In the genomic region with DNA sequence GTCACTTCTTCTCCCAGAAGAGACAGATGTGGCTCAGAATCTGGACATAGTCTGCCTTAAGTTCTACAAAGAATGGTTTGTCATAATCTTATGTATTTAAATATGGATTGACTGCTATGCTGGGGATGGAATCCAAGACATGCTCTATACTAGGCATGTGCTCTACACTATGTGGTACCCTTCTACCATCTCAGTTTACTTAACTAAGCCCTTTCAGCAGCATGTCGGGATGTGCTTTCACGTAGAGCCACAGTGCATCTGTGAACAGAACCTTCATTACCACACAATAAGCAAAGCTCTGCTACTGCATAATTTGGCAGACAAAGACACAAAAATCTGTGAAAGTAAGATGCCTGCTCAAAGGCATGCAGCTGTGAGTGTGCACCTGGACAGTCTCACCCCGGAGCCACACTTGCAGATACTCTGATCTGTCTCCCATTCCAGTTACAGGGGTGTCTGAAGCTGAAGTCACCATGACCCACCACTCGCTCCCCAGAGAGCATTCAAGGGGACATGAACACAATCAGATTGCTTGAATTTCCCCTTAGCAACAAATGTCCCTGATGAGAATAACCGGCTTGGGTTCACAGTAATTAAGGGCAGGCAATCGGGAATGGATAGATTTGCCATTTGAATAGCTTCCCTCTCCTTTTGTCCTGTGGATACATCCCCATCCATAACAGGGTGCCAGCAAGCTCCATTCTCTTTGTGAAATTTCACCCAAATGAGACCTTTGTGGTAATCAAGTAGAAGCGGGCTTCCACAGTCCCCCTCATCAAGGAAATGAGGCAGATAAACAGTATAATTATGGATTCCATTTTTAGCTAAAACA, we compare ENCODE assay signal across 29 mouse cellular contexts.
DNase-seq lines count a peak whose midpoint lies in the region; ATAC-seq and TF ChIP-seq lines count a peak whose summit lies in the region.
"Had no signal": no experiment of that assay in that cellular context is flagged by ENCODE, and none has a peak within 500 bp of the region (broad histone marks: within the 10 kb centered on the region; RNA-seq: fewer than 3 reads in every experiment).

No protein-coding gene starts in this region.

- no peaks in the 10 kb centered on the region for H3K9me3 ChIP-seq in forebrain, embryonic 13.5 days (replicated peaks)
- no peaks in the 10 kb centered on the region for H3K9me3 ChIP-seq in forebrain, embryonic 11.5 days (ENCODE audit: control insufficient read depth, low read length)
- H3K9me3 ChIP-seq in hindbrain, embryonic 14.5 days (ENCODE audit: control insufficient read depth, low read length): no peaks in the 10 kb centered on the region
- no peaks in the 10 kb centered on the region for H3K9me3 ChIP-seq in hindbrain, postnatal 0 days (ENCODE audit: low read length)
- no peaks in the 10 kb centered on the region for H3K9me3 ChIP-seq in forebrain, embryonic 16.5 days (ENCODE audit: control insufficient read depth, low read length)
- H3K9me3 ChIP-seq: heart, embryonic 10.5 days; heart, embryonic 15.5 days; limb, embryonic 10.5 days; limb, embryonic 15.5 days; liver, embryonic 13.5 days; midbrain, embryonic 15.5 days; neural tube, embryonic 13.5 days had no signal

- H3K9ac ChIP-seq in forebrain, embryonic 13.5 days: no peak overlapping the region
- H3K9ac ChIP-seq in forebrain, embryonic 11.5 days (ENCODE audit: low read length): no peak overlapping the region
- no peak overlapping the region for H3K9ac ChIP-seq in hindbrain, embryonic 14.5 days
- no peak overlapping the region for H3K9ac ChIP-seq in hindbrain, postnatal 0 days (replicated peaks; ENCODE audit: low read length)
- no peak overlapping the region for H3K9ac ChIP-seq in forebrain, embryonic 16.5 days (replicated peaks; ENCODE audit: low read depth, low read length)
- H3K9ac ChIP-seq: heart, embryonic 15.5 days; limb, embryonic 15.5 days; liver, embryonic 13.5 days; midbrain, embryonic 15.5 days; neural tube, embryonic 13.5 days had no signal

- 31% methylated on average over 7 of the region's 7 CpGs for WGBS in forebrain, embryonic 13.5 days
- 56% methylated on average over 7 of the region's 7 CpGs for WGBS in forebrain, embryonic 11.5 days
- WGBS in hindbrain, embryonic 14.5 days: 40% methylated on average over 7 of the region's 7 CpGs
- WGBS in hindbrain, postnatal 0 days: 48% methylated on average over 7 of the region's 7 CpGs
- WGBS in forebrain, embryonic 16.5 days: 18% methylated on average over 7 of the region's 7 CpGs

- peaks cover 21% of the 10 kb centered on the region for H3K4me1 ChIP-seq in forebrain, embryonic 13.5 days
- no peaks in the 10 kb centered on the region for H3K4me1 ChIP-seq in forebrain, embryonic 11.5 days (replicated peaks; ENCODE audit: control insufficient read depth, insufficient read depth, low read length)
- peaks cover 12% of the 10 kb centered on the region for H3K4me1 ChIP-seq in hindbrain, embryonic 14.5 days (replicated peaks; ENCODE audit: control insufficient read depth, insufficient read depth, low read length)
- no peaks in the 10 kb centered on the region for H3K4me1 ChIP-seq in hindbrain, postnatal 0 days (ENCODE audit: insufficient read depth, low read length)
- H3K4me1 ChIP-seq in forebrain, embryonic 16.5 days (replicated peaks; ENCODE audit: control insufficient read depth, insufficient read depth, low read length): peaks cover 9% of the 10 kb centered on the region
- H3K4me1 ChIP-seq: heart, embryonic 15.5 days; limb, embryonic 15.5 days; liver, embryonic 13.5 days; midbrain, embryonic 15.5 days had no signal

- no peak for DNase-seq in forebrain, embryonic 11.5 days (ENCODE audit: low spot score)
- DNase-seq in hindbrain, embryonic 14.5 days (ENCODE audit: low spot score): no peak
- DNase-seq in hindbrain, postnatal 0 days (ENCODE audit: low spot score): no peak
- peak; percentile 60 for DNase-seq in brain, adult 2 months (ENCODE audit: low read depth, low spot score)
- no peak for DNase-seq in lung, postnatal 10 days
- DNase-seq in kidney, postnatal 14 days: no peak
- DNase-seq: adrenal gland, adult 8-10 months; cerebellum, adult 11 months; cerebellum, adult 9-10 months; cerebellum, postnatal 36 days; gastrocnemius, postnatal 10 days; kidney, adult 9 months; kidney, postnatal 25 days; liver, embryonic 13.5 days; lung, adult 18-20 months; retina, postnatal 1 day; right cerebral cortex, postnatal 14 days; thymus, postnatal 4 days had no signal

- no peak for TF ChIP-seq CTCF in hindbrain, postnatal 0 days (IDR thresholded peaks at IDR 0.05; ENCODE audit: low read depth)

- ATAC-seq in forebrain, embryonic 13.5 days: peak; percentile 81
- ATAC-seq in forebrain, embryonic 11.5 days (replicated peaks; ENCODE audit: low FRiP score): no peak
- ATAC-seq in hindbrain, embryonic 14.5 days (ENCODE audit: low FRiP score): no peak
- ATAC-seq in hindbrain, postnatal 0 days: no peak
- peak; percentile 83 for ATAC-seq in forebrain, embryonic 16.5 days
- ATAC-seq: intestine, postnatal 0 days; lung, postnatal 0 days; midbrain, embryonic 15.5 days had no signal

- H3K36me3 ChIP-seq in forebrain, embryonic 13.5 days (ENCODE audit: poor library complexity, severe bottlenecking): no peaks in the 10 kb centered on the region
- no peaks in the 10 kb centered on the region for H3K36me3 ChIP-seq in forebrain, embryonic 11.5 days (ENCODE audit: control insufficient read depth, insufficient read depth, low read length)
- H3K36me3 ChIP-seq in hindbrain, embryonic 14.5 days (replicated peaks; ENCODE audit: control insufficient read depth, insufficient read depth): no peaks in the 10 kb centered on the region
- no peaks in the 10 kb centered on the region for H3K36me3 ChIP-seq in hindbrain, postnatal 0 days (ENCODE audit: insufficient read depth, low read length)
- H3K36me3 ChIP-seq in forebrain, embryonic 16.5 days (ENCODE audit: control insufficient read depth, insufficient read depth): no peaks in the 10 kb centered on the region
- H3K36me3 ChIP-seq: G1E; heart, embryonic 10.5 days; heart, embryonic 15.5 days; limb, embryonic 10.5 days; limb, embryonic 15.5 days; liver, embryonic 13.5 days; midbrain, embryonic 15.5 days; neural tube, embryonic 13.5 days had no signal

- H3K27me3 ChIP-seq in forebrain, embryonic 13.5 days: no peaks in the 10 kb centered on the region
- H3K27me3 ChIP-seq in forebrain, embryonic 11.5 days (ENCODE audit: control insufficient read depth, insufficient read depth, low read length): no peaks in the 10 kb centered on the region
- H3K27me3 ChIP-seq in hindbrain, embryonic 14.5 days (ENCODE audit: control insufficient read depth, insufficient read depth, low read length): no peaks in the 10 kb centered on the region
- H3K27me3 ChIP-seq in hindbrain, postnatal 0 days (ENCODE audit: insufficient read depth, low read length): no peaks in the 10 kb centered on the region
- H3K27me3 ChIP-seq in forebrain, embryonic 16.5 days (replicated peaks; ENCODE audit: control insufficient read depth, insufficient read depth, low read length): no peaks in the 10 kb centered on the region
- H3K27me3 ChIP-seq: limb, embryonic 15.5 days; liver, embryonic 13.5 days; midbrain, embryonic 15.5 days; neural tube, embryonic 13.5 days had no signal

- H3K4me3 ChIP-seq in forebrain, embryonic 13.5 days: no peak overlapping the region
- no peak overlapping the region for H3K4me3 ChIP-seq in forebrain, embryonic 11.5 days (ENCODE audit: low read depth, low read length)
- no peak overlapping the region for H3K4me3 ChIP-seq in hindbrain, embryonic 14.5 days (replicated peaks; ENCODE audit: low read length)
- no peak overlapping the region for H3K4me3 ChIP-seq in hindbrain, postnatal 0 days (ENCODE audit: low read length)
- H3K4me3 ChIP-seq in forebrain, embryonic 16.5 days (replicated peaks; ENCODE audit: low read length): no peak overlapping the region
- H3K4me3 ChIP-seq: heart, embryonic 10.5 days; heart, embryonic 15.5 days; limb, embryonic 10.5 days; limb, embryonic 15.5 days; liver, embryonic 13.5 days; midbrain, embryonic 15.5 days; neural tube, embryonic 13.5 days had no signal

- H3K4me2 ChIP-seq in forebrain, embryonic 13.5 days: 0 out of 2 replicates have a peak overlapping the region, but pooled peaks have one; percentile 9
- H3K4me2 ChIP-seq in forebrain, embryonic 11.5 days (ENCODE audit: low read depth, low read length, severe bottlenecking): no peak overlapping the region
- no peak overlapping the region for H3K4me2 ChIP-seq in hindbrain, embryonic 14.5 days (replicated peaks)
- H3K4me2 ChIP-seq in hindbrain, postnatal 0 days (ENCODE audit: low read depth, low read length): no peak overlapping the region
- H3K4me2 ChIP-seq in forebrain, embryonic 16.5 days (ENCODE audit: low read length): no peak overlapping the region
- H3K4me2 ChIP-seq: heart, embryonic 15.5 days; limb, embryonic 15.5 days; liver, embryonic 13.5 days; midbrain, embryonic 15.5 days; neural tube, embryonic 13.5 days had no signal

- peak overlapping the region; percentile 11 for H3K27ac ChIP-seq in forebrain, embryonic 13.5 days
- no peak overlapping the region for H3K27ac ChIP-seq in forebrain, embryonic 11.5 days (ENCODE audit: low read depth, low read length)
- peak overlapping the region; percentile 27 for H3K27ac ChIP-seq in hindbrain, embryonic 14.5 days
- no peak overlapping the region for H3K27ac ChIP-seq in hindbrain, postnatal 0 days
- H3K27ac ChIP-seq in forebrain, embryonic 16.5 days (ENCODE audit: low read length): peak overlapping the region; percentile 16; the same call in 1 of the 2 replicates
- H3K27ac ChIP-seq: heart, embryonic 10.5 days; heart, embryonic 15.5 days; limb, embryonic 10.5 days; limb, embryonic 15.5 days; liver, embryonic 13.5 days; midbrain, embryonic 15.5 days; neural tube, embryonic 13.5 days had no signal

Comparison
In these comparisons a context has a peak if more than half of its experiments do, and no peak if none do; other contexts are left out.
1. ATAC-seq: peak in forebrain, embryonic 13.5 days (single experiment) and forebrain, embryonic 16.5 days (single experiment); none in forebrain, embryonic 11.5 days (single experiment), hindbrain, embryonic 14.5 days (single experiment) and hindbrain, postnatal 0 days (single experiment).
2. H3K27ac ChIP-seq: peak in forebrain, embryonic 13.5 days (single experiment), hindbrain, embryonic 14.5 days (single experiment) and forebrain, embryonic 16.5 days (single experiment); none in forebrain, embryonic 11.5 days (single experiment) and hindbrain, postnatal 0 days (single experiment).